Mouse (Mus musculus): Measurements from ENCODE around the gene C87977.
"Not testable (repeated sequence)": the region's sequence is repeated elsewhere in the genome, so short reads cannot be mapped to it uniquely, and the experiment has no call there.

C87977 gene

GRCm38 (mm10) chr4:144213218-144213617 lies at the start of gene C87977:
C87977 (minus strand) TSS chr4:144213318.
- not testable (repeated sequence) for DNase-seq (ENCODE audit: low read depth)

GRCm38 (mm10) chr4:144254768-144255167 lies 41.6 kb upstream of the C87977 start:
- peak; percentile 2 for DNase-seq (ENCODE audit: low read depth)

- DNase-seq (ENCODE audit: low read depth) = no peak
Observed at GRCm38 (mm10) chr4:144190419-144190818, 22.7 kb downstream of the C87977 start, which contains the start of gene Oog2. Oog2 (plus strand) TSS chr4:144190719.

GRCm38 (mm10) chr4:144162563-144162962 lies 50.6 kb downstream of the C87977 start, which contains the start of gene Oog3:
Oog3 (minus strand) TSS chr4:144162663.
- no peak for DNase-seq (ENCODE audit: low read depth)
